Mouse (Mus musculus) monocyte, adult 59 days (primary cell): ENCODE data around the gene Gm44502. TPM values are rescaled to one million over a fixed set of nuclear protein-coding genes. Genes with fewer than 3 reads are reported as not detected.

ENCODE experiments used
- total RNA-seq, 2 experiments: library from RNA; stranded (reverse); gene quantifications; one replicate each; pipeline ENCODE4 v1.2.4; 2023

Gene Gm44502
- total RNA-seq, result not detected

GRCm38 (mm10) chr15:89429352-89430221, at the start of gene Gm44502, which contains the start of the genes C730034F03Rik and Chkb:
TSS of gene Gm44502 (minus strand) at chr15:89429696.
TSS of gene C730034F03Rik (plus strand) at chr15:89429589.
TSS of gene Chkb (minus strand) at chr15:89429908.

DNA sequence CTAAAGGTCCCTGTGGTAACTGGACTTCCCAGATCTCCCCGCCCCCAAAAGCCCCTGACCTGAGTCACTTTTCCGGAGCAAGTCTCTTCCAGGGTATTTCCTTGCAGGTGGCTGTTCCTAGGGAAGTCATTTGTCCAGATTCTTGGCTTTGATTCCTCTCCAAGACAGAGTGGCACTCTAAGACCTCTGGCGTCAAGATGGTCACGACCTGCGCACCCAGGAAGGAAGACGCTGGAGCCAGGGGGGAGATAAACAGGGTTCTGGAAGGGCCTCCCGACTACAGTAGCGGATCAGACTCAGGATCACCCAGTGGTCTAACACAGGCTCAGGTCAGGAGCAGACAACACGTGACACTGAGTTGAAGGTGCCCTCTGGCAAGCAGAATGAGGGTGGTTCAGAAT, 47.6 kb upstream of the Gm44502 start, which contains the start of gene Arsa:
TSS of gene Arsa (minus strand) at position 335 of the 401 bp plus-strand sequence.

DNA sequence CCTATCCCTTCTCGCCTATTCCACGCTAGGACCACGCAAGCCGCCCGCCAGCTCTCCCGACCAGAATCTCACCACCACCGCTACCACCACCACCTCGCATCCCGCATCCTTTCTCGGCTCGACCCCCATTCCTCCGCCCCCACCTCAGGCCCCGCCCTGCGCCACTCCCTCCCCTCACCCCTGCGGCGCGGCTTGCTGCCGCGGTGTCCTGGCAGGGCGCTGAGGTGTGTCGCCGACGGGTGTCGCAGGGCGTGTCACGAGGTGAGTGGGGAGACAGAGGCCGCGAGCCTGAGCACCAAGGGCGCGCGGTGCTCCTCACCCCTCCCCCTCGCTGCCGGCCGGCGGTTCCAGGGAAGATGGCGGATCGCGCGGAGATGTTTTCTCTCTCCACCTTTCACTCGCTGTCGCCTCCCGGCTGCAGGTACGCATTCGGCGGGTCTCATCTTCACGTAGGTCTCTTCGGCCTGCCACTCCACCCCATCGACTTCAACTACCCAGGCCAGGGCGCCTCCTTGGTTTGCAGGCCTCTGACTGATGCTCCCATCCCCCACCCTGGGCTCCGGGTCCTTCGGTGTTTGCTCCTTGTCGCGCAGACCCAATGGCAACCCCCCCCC, 24.5 kb upstream of the Gm44502 start, which contains the start of gene Mapk8ip2:
TSS of gene Mapk8ip2 (plus strand) at position 49 of the 614 bp plus-strand sequence.

GRCm38 (mm10) chr15:89425711-89426121, 3.8 kb downstream of the Gm44502 start, which contains the start of gene Cpt1b:
TSS of gene Cpt1b (minus strand) at chr15:89425863.

DNA sequence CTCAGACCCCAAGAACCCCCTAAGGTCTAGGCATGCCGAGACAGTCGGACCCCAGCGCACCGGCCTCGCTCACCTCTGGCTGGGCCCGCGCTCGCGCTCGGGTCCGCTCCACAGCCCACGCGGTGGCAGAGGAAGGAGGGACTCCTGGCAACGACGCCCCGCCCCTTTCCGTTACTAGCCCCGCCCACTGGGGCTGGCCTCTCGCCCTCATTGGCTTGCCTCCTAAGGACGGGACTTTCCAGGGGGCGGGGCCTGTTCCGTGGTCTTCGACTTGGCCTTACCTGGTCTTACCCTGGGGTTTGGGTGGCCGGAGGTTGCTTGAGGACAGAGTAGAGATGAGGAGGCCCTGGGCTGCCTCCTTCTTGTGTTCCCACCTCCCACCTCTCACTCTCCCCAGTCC, 19.4 kb downstream of the Gm44502 start, which contains the start of gene Syce3:
TSS of gene Syce3 (minus strand) at position 386 of the 400 bp plus-strand sequence.

DNA sequence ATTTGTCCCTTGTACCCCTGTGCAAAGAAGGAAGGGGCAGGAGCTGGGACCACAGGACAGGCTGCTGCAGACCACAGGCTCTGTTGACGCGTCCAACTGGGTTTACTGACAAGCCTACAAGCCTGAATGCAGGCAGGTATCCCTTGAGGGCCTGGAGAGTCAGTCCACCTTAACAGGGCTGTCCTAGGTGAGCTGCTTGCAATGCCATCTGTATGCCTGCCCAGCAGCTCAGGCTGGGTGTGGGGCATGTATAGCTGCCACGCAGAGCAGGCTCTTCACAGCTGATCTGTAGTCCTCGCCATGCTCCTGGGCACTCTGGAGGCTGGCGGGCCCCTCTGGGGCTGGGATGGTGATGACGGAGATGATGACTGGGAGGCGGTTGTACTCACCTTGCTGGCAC, 44.9 kb downstream of the Gm44502 start, which contains the start of gene Klhdc7b:
TSS of gene Klhdc7b (plus strand) at position 301 of the 400 bp plus-strand sequence.

GRCm38 (mm10) chr15:89378831-89379401, 50.6 kb downstream of the Gm44502 start, which contains the start of gene Odf3b:
TSS of gene Odf3b (minus strand) at chr15:89379282.

GRCm38 (mm10) chr15:89376957-89377356, 52.5 kb downstream of the Gm44502 start, which contains the start of gene Tymp:
TSS of gene Tymp (minus strand) at chr15:89377039.

GRCm38 (mm10) chr15:89373762-89374248, 55.7 kb downstream of the Gm44502 start, which contains the start of gene Sco2:
TSS of gene Sco2 (minus strand) at chr15:89373846.

Other genes starting within 250 kb of the Gm44502 start
- 100 to 1,000 TPM; 441 to 443 TPM for gene Plxnb2, start 248.9 kb downstream of the Gm44502 start, total RNA-seq
- gene Dennd6b, start 233.2 kb downstream of the Gm44502 start, total RNA-seq, result 1 to 10 TPM; 5.4 to 6.0 TPM
- gene Ppp6r2, start 218.1 kb downstream of the Gm44502 start, total RNA-seq, result 10 to 100 TPM; 35.3 to 39.7 TPM
- gene Sbf1, start 114.4 kb downstream of the Gm44502 start, total RNA-seq, result 100 to 1,000 TPM; 167 to 189 TPM
- not detected for gene Adm2, start 107.0 kb downstream of the Gm44502 start, total RNA-seq
- gene Miox, start 95.3 kb downstream of the Gm44502 start, total RNA-seq, result not detected
- 10 to 100 TPM; 25.1 to 35.6 TPM for gene Lmf2, start 74.0 kb downstream of the Gm44502 start, total RNA-seq
- gene Ncaph2, start 74.0 kb downstream of the Gm44502 start, total RNA-seq, result 10 to 100 TPM; 59.0 to 69.9 TPM
- 10 to 100 TPM; 13.8 to 16.4 TPM for gene Sco2, start 55.9 kb downstream of the Gm44502 start, total RNA-seq
- gene Tymp, start 52.7 kb downstream of the Gm44502 start, total RNA-seq, result under 1 TPM; 0.46 to 0.76 TPM
- gene Odf3b, start 50.4 kb downstream of the Gm44502 start, total RNA-seq, result not detected
- gene Klhdc7b, start 44.8 kb downstream of the Gm44502 start, total RNA-seq, result not detected
- not detected for gene Syce3, start 19.2 kb downstream of the Gm44502 start, total RNA-seq
- gene Cpt1b, start 3.8 kb downstream of the Gm44502 start, total RNA-seq, result 1 to 10 TPM; 5.7 to 6.9 TPM
- 1 to 10 TPM; 7.0 to 8.7 TPM for gene C730034F03Rik, start 107 bp downstream of the Gm44502 start, total RNA-seq
- 100 to 1,000 TPM; 169 to 192 TPM for gene Chkb, start 212 bp upstream of the Gm44502 start, total RNA-seq
- not detected for gene Mapk8ip2, start 24.2 kb upstream of the Gm44502 start, total RNA-seq
- 10 to 100 TPM; 37.3 TPM for gene Arsa, start 47.7 kb upstream of the Gm44502 start, total RNA-seq
- under 1 TPM; 0.39 to 0.79 TPM for gene Shank3, start 69.9 kb upstream of the Gm44502 start, total RNA-seq
- not detected for gene Acr, start 138.6 kb upstream of the Gm44502 start, total RNA-seq
- gene Rabl2, start 162.2 kb upstream of the Gm44502 start, total RNA-seq, result 1 to 10 TPM; 1.9 to 2.5 TPM